Mouse (Mus musculus): Measurements from ENCODE around the gene Ppargc1a.

Ppargc1a gene

DNA sequence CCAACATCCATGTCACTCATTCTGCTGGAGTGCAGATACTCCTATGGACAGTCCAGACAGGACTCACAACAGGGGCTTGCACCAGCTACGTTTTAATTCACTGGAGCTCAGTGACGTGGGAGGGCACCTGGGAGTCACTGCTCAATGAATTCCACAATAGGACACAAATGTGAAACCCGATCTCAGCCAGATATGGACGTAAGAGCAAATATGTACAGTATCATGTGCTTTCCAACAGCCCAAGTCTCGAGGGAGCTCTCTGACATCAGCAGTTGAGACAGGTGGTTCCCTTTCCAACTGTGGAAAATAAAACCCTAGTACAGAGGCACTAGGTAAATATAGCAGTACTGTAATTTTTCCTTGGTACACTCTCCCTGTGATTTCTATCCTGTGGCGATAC, at the start of gene Ppargc1a:
Gene Ppargc1a (minus strand): TSS at position 68 of the 400 bp plus-strand sequence.
- no peak for DNase-seq (ENCODE audit: low spot score)

DNA sequence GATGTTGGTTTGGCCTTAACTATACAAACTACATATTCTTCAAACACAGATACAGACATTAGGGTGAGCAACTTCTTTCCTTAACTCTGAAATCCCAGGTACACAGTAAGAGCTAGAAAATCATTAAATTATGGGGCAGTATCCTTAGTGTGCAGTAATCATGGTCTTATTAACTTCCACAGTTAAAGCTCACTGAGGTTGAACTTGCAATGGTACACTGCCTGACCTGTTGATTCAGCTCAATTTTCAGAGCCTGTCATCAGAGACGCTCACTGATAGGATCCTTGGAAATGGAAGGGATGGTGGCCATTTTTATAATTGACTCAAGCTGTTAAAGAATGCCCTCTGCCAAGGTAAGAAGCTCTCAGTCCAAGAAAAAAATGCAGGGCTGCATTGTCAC, 49.4 kb upstream of the Ppargc1a start:
- no peak for DNase-seq (ENCODE audit: low spot score)

DNA sequence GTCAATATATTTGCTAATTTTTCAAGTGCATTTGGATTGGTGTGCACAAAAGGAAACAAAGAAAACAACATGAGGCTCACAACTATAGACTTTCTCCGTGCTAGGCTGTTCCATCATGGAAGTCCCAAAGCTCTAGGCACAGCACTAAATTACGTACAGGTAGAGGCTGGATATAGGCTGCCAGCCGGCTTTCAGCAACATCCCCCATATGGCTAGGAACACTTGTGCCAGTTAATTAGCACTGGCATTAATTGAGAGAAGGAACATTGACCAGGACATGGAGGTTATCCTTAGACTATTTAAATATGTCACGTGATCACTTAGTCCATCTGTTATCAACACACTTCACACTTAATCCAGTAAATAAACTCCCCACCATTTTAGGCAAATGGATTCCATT, 44.5 kb upstream of the Ppargc1a start:
- DNase-seq (ENCODE audit: low spot score): no peak

DNA sequence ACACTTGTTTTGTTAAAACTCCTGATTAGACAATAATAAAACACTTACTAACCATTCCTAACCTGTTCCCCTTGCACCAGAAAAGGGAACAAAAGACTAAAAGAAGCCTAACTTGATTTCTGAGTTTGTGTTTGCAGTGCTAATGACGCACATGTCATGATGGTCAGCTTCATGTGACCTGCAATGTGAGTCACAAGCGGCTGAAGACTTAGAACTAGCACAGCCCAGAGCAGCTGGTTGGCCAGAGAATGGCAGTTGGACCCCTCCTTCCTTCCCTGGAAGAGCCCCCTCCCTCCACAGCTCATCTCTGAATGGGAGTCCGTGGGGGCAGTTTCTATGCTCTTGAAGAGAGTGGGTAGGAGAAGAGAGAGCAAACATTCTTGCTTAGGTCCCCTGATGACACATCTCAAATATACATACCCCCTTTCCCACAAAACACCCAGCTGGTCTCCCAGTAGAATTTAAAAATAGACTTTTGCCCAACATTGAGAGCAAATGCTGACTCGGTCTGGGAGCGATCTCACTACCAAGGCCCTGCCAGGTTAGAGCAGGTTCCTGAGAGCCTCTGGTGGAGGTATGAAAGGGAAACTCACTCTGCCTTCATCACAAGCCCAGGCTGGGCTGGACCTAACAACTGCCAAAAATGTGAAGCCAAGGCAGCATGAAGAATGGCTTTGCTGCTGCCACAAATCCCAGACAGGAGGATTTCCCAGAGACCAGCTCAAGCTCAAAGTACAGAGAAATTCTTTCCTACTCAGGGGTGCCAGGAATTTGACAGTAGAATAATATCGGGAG, 40.4 kb upstream of the Ppargc1a start:
- DNase-seq (ENCODE audit: low spot score): no peak

DNA sequence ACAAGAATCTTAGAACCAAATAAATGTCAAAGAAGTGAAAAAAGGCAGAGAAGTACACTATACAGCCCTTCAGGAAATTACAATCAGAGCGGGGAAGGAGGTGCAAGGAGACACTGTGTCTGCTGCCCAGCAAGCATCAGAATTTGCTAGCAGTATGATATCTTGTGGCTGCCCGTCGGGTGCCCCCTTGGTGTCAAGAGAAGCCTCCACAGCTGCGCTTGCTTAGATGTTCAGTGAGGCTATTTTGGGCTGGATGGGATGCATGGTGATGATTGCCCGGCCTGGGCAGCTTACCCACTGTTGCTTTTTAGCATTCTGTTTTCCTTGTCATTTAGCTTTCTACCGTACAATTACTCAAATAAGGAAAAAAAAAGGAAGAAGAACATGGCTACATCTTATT, 32.0 kb upstream of the Ppargc1a start:
- no peak for DNase-seq (ENCODE audit: low spot score)

DNA sequence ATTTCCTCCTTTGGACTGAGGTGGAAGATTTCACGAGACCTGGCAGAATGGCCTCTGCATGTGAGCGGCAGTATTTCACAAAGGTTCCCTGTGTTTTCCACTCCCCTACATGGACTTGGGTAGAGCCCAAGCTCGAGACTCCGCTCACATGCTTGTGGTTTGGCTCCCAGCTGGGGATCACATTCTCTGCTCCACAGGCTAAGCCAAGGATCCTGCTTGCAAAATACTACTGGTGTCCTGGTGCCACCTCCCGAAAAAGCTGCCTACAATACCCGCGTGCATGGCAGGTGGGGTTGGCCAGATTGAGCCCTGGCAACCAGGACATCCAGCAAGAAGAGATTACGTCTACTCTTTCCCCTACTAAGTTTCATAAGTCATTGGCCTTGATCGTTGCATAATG, 28.1 kb upstream of the Ppargc1a start:
- no peak for DNase-seq (ENCODE audit: low spot score)

DNA sequence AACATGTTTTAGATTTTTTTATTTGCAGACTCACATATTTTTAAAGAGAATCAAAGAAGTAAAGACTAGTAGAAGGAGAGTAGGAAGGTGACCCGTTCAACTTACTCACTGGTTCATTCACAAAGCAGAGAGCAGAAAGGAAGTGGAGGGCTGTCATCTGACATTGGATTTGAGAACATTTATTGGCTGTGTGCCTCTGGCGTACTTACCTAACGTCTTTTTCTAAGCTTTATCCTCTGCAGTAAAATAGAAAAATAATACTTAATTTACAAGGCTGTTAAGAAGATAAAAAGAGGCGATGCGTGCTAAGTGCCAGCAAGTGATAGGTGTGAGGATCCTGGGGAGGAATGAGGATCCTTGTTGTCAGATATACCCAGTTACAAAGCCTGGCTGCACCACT, 24.7 kb upstream of the Ppargc1a start:
- DNase-seq (ENCODE audit: low spot score): no peak

DNA sequence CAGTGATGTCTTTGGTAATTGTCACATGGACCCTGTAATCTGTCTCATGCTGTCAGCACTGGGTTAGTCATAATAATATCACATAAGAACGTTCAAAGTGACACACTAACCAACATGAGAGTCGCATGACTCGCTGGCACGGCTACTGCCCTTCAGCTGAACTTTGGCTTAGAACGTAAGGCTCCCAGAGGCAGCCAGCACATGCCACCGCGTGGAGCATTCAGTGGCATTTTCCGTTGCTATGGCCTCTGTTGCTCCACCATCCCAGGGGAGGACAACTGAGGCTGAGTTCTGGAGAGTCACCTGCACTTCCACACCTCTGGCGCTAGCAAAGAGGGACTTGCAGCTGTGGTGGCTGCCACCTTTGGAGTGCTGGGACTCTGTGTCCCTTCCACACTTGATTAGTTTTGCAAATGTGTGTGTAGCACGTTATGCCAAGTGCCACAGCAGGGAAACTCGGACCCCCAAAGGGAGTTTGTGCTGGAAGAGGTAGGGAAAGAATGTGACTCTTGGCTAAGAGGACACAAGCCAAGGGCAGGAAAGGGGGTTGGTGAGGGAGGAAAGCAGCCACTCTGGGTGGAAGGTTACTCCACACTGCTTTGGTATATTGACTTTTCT, 24.1 kb upstream of the Ppargc1a start:
- no peak for DNase-seq (ENCODE audit: low spot score)

DNA sequence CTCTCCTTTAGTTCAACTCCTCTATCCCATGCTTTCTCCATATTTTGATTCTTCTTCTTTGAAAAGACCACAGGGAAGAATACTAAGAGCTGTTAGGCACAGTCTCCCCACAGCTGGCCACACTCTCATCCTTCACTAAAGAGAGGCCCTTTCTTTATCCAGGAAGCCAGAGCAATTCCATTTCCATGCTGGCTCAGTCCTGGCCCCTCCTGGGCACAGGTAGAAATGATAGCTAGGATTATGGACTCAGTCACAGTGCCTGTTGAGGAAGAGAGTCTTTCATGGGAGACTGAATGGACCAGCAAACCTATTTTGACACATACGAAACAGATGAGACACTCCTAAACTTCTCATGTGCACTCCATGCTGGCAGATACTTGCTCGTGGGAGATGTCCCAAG, 18.7 kb upstream of the Ppargc1a start:
- DNase-seq (ENCODE audit: low spot score): no peak

DNA sequence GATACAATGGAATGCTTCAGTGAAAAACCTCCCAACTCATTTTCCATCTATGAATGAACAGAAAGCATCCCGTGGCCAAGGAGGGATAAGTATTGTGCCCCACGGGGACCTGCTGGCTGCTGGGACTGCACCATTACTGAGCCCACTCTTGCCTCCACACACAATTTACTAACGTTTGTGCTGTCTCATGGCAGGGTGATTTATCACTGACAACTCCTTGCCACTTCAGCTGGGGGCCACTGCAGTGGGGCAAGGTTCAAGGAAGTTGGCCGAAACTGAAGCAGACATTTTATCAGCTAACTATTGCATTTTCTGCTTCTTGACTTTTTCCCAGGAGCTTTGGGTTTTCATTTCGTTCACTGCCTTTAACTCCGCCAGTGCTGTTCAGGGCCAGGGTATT, 17.5 kb upstream of the Ppargc1a start:
- no peak for DNase-seq (ENCODE audit: low spot score)

DNA sequence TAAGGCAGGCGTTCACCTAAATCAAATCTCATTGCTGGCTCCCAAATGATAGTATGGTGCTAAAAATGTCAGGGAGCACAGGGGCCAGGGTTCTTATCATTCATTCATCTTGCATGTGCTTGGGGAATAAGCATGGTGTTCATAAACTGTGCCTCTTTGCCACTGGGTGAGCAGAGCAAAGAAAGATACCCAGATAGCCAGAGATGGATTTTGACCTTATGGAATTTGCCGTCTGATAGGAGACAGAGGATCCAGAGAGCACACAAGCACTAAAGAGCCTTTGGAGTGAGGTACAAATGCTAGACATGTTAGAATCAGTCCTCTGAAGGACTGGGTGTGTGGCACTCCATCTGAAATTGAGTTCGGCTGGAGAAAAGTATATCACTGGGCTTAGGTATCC, 16.7 kb upstream of the Ppargc1a start:
- no peak for DNase-seq (ENCODE audit: low spot score)

DNA sequence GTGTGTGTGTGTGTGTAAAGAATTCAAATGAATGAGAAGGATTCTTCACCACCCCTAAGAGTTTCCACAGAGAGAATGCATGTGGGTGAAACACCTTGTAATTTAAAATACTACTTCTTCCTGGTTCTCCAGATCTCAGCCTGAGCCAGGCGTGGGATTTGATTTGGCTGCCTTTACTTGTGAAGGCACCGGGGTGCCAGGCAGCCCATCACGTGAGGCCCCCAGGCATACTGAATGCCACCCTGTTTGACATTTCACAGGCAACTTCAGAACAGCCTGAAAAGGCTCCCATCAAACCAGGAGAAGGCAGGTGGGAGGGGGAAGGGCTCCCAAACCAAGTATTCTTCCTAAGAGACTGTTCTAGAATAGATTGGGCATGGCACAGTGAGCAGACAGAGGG, 16.1 kb upstream of the Ppargc1a start:
- DNase-seq (ENCODE audit: low spot score): no peak

DNA sequence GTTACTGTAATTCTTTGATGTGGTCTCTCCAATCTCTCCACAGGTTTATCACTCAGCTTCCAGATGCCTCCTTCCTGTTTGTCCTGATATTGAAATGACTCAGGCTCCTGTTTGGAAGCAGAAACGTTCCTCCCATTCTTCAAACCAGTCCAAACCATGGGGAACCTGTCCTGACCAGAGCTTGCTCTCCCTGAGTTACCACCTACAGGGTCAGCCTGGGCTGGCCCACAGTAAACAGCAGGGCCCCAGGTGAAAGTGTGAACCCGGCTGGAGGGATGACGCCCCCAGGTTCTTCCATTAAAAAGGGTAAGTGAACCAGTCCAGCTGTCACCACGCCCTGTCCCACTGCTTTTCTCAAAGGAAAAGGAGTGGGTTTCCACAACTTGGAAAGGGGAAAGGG, 15.5 kb upstream of the Ppargc1a start:
- DNase-seq (ENCODE audit: low spot score): no peak

DNA sequence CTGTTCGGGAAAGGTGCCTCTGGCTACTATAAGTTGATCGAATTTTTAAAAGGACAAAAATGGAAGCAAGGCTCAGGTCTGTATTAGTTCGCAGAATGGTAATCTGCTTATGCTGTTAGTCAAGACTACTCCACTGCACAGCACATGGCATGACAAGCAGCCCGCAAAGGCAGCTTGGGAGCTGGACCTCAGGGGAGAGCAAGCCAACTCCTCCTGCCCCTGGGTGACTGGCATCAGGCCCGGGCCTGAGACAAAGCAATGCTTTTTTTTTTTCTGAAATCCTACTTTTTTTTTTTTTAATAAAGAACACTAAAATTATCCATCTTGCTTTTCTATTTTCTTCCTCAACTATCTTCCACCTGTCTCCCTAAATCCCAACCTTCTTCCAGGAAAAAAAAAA, 15.1 kb upstream of the Ppargc1a start:
- DNase-seq (ENCODE audit: low spot score): no peak

DNA sequence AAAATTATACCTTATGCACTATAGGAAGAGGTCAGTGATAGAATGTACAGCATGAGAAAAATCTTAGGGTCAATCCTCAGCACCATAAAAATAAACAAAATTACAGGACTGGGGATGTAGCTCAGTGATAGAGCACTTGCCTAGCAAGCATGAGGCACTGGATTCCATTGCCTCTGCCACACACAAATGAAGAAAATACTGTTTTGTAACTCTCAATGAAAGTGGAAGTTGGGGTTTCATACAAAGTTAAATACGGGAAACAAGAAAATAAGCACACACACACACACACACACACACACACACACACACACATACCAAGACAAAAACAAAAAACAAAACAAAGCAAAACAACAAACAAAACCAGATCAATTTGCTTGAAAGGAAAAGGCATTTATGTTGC, 10.1 kb upstream of the Ppargc1a start:
- DNase-seq (ENCODE audit: low spot score): no peak

DNA sequence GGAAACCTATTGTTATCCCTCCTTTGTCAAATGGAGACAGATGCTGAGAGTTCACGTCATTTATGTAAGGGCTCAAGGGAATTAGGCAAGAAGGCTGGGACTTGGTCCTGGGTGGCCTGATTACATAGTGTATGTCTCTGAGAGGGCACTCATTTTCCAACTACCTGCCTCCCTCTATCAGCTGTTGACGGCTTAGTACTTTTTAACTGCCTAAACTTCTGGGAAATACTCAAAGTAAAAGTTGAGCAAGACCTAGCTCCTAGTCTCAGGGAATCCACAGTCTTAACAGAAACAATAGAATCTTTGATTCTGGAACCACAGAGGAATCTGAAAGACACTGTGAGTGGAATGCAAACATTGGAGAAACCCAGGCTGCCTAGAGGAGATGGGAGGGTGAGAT, 6.2 kb upstream of the Ppargc1a start:
- DNase-seq (ENCODE audit: low spot score): no peak

DNA sequence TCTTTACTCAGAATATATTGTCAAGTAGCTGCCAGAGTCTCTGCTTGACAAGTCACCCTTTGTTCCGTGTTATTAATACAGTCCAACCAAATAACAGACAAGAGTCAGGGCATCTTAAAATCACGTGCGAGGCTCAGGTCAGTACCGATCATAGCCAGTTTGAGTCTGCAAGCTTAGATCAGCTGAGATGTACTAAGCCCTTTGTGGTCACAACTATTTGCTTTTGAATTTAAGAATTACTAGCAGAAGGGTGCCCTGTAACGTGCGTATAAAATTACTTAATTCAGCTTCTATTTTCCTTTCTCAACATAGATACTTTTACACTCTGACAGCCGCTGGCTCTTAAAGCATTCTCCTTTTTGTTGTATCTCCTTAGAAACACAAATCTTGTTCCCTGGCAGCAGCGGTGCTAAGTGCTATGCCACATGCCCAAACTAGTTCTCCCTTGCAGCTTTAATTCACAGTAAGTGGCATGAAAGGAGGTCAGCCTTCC, 718 bp upstream of the Ppargc1a start:
- DNase-seq (ENCODE audit: low spot score): no peak

DNA sequence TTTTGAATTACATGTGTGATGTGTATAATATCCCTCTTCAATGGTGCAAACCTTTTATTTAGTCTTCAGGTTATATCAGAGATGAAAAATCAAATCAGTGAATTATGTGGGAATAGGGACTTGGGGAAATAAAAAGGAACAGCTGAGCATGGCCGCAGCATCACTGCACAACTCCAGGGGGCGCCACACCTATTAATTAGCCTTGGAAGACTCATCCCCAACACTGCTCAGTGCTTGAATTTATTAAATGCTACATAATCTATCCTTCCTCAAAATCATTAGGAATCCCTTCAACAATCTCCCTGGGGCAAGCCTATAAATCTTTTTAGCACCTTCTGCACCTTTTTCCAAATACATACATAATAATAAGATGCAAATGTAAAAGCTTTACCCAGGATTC, 1.9 kb downstream of the Ppargc1a start:
- DNase-seq (ENCODE audit: low spot score): no peak

DNA sequence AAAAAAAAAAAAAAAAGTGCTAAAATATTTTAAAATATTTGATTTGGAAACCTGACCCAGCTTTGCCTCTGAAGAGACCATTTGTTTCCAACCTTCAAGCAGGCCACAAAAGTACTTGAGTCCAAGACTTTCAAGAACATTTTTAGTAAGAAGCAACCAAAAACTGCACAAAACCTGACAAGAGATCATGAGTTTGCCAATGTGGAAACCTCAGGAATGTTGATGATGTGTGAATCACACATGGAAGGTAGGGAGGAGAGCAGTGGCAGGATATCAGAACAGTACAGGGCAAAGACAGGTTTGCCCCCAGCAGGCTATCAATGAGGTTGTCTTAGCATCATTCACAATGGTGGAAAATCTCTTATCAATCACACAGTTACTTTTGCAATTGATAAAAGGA, 2.5 kb downstream of the Ppargc1a start:
- no peak for DNase-seq (ENCODE audit: low spot score)

DNA sequence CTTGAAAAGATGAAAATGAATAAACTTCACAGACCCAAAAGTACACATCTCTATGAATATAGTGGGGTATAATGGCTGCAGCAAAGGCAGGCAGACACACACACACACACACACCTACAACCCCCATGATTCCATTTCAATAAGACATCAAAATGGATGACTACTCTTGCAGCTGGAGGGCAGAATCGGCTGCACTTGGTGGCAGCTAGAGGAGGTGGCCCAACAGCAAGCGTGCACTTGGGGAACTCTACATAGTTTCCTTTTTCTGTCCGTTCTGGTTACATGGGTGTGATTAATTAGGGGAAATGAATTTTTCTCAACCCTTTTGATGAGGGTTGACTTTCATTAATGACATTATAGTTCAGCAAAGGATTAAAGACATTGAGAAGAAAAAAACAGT, 4.0 kb downstream of the Ppargc1a start:
- no peak for DNase-seq (ENCODE audit: low spot score)

DNA sequence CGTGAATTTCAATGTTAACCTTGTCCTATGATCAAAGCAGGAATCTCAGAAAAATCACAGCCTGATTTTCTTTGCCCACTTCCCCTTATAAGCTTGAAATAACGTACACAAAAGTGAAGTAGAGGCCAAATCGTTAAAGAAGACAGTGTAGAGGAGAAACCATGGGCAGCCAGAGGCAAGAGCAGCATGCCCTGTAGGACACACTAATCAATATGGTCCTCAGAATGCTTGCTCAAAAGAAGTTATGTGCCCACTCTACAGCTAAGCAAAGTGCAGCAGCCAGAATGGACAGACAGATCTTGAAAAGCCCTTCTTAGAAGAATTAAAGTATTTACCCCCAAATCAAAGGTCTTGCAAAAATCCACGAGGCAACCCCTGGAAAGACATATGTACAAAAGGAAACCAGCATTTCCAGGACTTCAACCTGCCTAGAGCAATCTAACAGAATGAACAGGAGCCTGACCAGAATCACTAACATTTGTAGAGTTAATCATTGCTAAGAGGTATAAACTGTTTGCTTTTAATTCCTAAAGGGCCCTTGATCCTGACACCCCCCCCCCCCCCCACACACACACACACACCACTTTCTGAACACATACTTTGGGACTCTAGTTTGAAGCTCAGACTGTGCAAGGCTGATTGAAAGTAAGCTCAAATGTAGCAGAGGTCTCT, 9.8 kb downstream of the Ppargc1a start:
- DNase-seq (ENCODE audit: low spot score): peak; percentile 13

DNA sequence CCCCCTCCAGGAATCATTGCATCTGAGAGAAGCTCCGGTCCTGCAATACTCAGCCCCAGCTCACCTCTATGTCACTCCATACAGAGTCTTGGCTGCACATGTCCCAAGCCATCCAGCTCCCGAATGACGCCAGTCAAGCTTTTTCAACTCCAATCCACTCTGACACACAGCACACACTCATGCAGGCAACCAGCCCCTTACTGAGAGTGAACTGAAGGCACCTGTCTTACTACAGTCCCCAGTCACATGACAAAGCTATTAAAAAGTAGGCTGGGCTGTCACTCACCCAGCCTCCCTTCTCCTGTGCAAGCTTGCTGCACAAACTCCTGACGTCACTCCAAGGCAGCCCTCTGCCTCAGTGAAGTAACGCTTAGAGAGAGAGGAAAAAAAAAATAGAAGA, 13.9 kb downstream of the Ppargc1a start:
- DNase-seq (ENCODE audit: low spot score): peak; percentile 64

DNA sequence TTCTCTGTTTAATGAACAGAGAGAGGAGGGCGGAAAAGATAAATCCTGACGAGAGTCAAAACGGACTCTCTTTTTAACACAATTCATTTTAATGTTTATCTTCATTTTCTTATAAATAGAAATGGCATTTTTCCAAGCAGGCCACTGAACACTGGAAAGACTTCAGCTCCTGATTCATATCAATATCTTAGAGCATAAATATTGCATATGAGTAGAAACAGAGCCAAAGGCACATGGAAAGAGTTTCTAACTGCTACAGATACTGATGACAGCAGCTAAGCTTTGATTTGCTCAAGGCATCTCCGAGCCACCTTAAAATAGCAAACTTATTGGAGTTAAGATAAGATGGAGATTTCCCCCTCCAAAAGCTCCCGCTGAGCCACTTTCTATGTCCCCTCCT, 14.3 kb downstream of the Ppargc1a start:
- DNase-seq (ENCODE audit: low spot score): peak; percentile 22
